Mouse (Mus musculus): ENCODE results near the gene Ugt1a6a.
A peak's percentile ranks its signal among the peaks of the same experiment; 100 is the strongest.
"Not testable (repeated sequence)": the region's sequence is repeated elsewhere in the genome, so short reads cannot be mapped to it uniquely, and the experiment has no call there.

Gene Ugt1a6a

DNA sequence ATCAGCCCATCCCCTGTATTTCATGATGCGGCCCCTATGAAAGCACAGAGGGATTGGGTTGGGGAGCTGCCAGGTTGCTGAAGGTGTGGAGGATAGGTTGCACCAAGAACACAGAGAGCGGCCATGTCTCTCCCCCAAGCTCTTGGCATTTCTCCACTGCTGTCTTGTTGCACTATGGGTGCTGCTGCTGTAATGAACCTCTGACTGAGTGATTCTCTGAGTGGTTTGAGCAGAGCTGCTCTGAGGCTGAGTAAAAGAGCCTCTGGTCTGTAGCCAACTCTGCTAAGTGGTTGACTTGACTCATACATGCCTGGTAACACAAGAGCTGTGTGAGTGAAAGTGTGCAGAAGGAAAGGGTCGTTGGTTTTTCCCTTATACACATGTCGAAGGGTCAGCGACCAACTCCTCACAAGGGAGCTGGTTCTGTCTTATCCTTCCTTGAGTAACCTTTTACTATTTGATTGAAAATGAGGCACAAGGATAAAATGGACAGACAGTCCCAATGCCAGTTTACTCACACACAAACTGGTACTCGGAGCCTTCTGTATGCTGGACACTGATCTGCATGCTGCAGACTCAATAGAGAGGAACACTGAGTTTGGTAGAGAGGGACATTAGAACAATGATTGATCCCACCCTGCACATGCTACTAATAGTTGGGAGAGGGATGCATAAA, 758 bp downstream of the Ugt1a6a start:
- DNase-seq = not testable (repeated sequence)

DNA sequence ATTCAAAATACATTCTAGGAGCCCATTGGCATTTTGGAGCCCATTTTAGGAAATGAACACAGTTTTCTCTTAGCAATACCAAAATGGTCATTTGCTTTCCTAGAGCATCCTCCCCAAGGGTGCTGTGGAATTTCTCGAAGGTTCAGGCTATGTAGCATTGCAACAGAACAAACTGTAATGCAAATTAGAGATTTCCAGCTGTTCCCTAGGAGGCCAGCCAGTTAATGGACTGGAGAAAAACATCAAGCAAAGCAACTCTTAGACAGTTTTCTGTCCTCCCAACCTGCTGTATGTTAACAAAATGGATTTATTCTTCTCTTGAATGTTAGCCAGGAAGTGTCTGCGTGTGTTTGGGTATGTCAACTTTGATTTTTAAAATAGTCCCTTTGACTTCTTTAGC, 2.0 kb downstream of the Ugt1a6a start:
- no peak for DNase-seq

DNA sequence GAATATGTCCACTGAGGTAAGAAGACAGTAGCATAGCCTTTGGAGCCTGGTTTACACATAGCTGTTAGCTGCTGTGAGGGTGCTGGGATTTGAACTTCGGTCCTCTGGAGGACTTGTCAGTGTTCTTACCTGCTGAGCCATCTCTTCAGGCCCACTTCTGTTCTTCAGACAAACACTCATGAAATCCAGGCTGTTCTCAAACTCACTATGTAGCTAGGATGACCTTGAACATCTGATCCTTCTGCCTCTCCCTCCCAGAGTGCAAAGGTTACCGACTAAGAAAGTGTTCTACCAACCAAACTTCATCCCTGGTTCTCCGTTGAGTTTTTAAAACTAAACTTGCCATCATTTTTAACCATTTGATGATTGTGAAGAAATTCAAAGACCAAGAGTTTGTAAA, 2.7 kb downstream of the Ugt1a6a start:
- no peak for DNase-seq

DNA sequence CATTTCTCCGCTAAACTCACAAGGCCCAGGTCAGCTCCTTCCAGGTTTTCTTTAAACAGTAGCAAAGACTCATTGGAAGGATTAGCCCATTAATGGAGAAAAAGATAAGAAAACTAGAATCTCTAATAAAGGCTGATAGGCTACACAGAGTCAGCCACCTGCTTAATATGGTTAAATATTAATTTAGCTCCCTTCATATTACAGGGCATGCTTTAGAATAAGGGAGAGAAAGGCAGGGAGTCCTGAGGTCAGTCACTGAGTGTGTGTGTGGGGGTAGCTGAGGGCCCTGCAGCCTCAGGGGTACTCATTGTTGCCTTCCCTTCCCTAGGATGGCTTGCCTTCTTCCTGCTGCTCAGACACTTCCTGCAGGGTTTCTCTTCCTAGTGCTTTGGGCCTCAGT, 3.5 kb downstream of the Ugt1a6a start:
- no peak for DNase-seq

DNA sequence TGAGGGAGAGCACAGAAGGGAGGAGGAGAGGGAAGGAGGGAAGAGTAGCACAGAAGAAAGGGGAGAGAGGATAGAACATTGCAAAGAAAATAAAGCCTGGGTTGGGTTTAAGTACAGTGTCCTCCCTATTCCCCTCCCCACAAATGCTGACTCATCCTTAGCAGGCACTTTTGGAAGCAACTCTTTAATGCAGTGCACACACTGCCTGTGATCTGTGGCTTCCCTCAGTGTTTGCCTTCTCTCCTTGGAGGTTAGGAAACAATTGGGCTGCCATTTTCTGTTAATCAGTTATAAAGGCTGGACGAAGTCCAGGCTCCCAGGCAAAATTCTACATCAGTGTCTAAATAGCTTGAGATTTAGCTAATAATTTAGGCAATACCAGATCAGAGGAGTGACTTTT, 5.9 kb downstream of the Ugt1a6a start:
- DNase-seq = not testable (repeated sequence)

DNA sequence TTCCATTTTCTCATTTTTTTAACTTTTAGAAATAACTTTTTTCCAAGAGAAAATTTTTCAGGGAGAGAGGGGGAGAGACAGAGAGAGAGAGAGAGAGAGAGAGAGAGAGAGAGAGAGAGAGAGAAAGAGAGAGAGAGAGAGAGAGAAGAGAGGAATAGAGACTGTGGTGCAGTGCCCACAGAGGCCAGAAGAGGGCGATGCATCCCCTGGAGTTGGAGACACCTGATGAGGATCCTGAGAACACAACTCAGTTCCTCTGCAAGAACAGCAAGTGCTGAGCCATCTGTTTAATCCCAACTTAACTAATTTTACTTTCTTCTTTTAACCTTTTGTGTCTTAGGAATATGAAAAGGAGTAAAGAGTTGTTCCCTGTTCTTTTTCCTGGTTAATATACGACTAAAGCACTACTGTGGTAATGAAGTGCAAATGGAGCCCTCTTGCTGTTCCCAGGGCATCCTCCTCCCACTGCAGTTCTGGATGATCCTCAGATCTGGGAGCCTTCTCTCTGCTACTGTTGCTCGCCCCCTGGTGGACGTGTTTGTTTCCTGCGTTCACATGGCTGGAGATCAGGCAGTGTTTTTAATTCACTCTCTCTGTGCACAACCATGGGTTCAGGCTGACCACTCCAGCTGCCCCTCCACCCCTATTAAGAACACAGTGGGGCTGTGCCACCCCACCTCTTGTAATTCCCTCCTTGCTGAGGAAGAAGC, 9.5 kb downstream of the Ugt1a6a start:
- DNase-seq = peak; percentile 9 to 46

DNA sequence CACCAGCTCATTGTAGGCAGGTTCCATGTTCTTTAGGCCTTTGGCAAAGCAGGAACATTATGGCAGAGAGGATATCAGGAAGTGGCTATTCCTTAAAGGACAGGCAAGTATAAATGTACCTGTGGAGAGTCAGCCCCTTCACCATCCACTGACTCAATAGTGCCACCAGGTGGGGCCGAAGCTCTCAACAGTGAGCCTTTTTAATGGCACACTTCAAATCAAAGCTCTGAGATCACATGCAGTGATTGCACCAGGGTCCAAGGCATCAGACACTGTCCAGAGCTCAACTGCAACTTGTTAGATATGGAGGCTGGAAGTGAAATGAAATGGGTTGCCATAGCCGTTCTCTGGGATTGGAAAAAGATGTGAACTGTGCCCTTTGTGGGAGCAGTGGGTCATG, 10.7 kb downstream of the Ugt1a6a start:
- not testable (repeated sequence) for DNase-seq

DNA sequence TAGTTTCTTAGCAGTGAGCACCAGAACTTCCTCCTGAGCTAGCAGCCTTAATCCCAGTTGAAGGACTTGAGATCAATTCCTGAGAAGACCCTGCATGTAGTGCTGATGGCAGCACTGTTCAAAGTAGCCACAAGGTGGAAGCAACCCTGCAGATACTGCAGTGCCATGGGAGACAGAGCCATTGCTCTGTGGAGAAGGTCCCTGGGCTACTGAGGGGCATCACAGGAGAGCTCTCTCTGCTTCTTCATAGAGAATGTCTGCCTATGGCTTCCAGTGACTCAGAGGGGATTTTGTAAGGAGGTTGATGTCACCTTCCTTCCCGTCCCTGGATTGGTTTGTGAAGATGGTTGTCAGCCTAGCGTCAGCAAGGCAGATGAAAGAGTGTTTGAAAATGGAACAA, 15.5 kb downstream of the Ugt1a6a start:
- not testable (repeated sequence) for DNase-seq

DNA sequence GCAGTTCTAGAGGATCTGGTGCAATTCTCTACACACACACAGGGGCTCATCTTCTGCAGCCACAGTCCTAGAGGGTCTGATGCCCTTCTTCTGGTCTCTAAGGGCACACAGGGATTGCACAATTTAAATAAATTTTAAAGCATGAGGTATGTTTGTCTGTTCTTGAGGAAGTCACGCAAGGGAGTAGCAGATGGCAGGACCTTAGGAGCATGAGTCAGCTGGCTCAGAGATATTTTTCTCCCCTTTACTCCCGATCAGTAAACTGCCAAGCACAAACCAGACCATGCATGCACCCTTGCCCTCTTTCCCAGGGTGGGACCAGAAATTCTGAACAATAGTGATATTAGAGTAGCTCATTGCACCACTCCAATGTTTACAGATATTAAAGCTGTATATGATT, 23.8 kb downstream of the Ugt1a6a start:
- no peak for DNase-seq

DNA sequence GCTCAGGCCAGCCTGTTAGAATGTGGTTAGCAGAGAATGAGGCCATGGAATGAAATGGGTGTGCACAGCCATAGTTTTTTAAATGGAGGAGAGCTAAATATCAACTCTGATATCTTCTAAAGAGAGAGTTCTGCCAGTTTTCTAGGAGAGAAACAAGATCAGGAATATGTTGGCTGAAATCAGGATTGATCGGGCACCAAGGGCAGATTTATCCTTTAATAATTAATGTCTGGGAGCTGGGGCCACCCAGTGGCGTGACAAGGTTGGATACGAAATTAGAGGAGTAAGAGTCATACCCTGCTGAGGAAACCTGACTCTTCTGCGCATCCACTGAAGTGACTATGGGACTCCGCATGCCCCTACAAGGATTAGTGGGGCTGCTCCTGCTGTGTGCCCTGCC, 31.1 kb downstream of the Ugt1a6a start, which contains the start of gene Ugt1a5:
Gene Ugt1a5 (plus strand): TSS at position 302 of the 400 bp plus-strand sequence.
- DNase-seq = no peak

DNA sequence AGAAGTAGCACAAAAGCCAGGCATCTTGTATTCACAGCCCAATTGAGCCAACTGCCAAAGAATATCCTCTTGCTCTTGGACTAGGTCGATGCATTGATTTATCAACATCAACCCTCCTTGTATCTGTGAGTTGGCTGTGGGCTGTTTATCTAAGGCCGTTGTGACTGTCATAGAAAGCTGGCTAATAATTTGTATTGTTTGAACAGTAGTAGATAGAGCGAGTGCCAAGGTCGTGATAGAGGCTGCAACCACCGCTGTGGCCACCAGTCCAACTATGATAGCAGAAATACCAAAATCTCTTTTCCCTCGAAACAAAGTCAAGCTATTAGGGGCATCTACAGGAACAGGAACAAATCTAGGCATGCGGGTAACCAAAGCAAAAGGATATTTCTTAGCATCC, 37.6 kb downstream of the Ugt1a6a start:
- not testable (repeated sequence) for DNase-seq

DNA sequence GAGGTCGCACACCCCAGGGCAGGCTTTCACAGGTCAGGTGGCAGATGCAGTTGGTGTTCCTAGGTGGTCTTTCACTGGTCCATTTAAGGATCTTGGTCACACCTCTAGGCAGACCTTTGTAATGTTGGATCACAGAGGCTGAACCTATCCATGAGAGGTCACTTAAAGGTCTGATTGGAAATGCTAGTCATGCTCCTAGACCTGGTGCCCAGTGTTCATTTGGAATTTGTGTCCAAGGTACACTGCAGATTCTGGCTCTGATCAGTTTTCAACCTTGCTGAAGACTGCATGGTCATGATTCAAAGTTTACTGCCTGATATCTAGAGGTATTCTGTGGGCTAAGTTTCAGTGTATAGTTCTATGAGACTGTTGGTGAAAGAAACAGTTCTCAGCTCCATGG, 45.0 kb downstream of the Ugt1a6a start:
- DNase-seq = no peak

DNA sequence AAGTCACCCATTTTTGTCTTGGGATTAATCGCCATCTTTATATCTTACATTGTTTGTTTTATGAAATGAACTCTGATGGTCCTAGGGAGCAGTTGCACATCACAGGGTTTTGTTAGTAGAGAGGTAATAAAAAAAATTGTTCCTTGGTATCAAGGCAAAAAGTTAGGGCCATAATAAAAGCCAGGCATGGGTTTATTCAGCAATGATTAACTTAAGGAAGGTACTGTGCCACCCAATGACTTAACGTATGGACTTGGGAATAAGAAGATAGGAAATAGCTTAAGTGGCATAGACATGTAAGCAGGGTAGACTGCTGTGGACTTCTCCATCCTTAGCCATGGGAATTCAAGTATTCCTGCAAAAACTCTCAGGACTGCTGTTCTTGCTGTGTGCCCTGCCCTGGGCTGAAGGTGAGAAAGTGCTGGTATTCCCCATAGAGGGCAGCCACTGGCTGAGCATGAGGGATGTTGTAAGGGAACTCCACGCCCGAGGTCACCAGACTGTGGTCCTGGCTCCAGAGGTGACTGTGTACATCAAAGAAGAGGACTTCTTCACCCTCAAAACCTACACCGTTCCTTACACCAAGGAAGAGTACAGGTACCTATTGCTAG, 51.8 kb downstream of the Ugt1a6a start:
- no peak for DNase-seq

DNA sequence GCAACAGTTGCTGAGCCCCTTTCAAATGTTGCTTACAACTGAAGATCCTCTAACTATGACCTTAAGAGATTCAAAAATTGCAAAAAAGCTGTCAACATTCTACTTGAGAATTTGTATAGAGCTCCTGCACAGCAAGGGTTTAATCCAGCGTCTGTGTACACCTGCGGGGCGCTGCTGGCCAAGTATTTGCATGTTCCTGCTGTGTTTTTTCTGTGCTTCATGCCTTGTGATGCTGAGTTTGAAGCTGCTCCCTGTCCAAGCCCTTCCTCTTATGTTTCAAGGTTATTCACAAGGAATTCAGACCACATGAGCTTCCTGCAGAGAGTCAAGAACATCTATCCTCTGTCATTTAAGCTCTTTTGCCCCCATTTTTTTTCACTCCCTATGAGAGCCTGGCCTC, 57.5 kb downstream of the Ugt1a6a start:
- DNase-seq = no peak

DNA sequence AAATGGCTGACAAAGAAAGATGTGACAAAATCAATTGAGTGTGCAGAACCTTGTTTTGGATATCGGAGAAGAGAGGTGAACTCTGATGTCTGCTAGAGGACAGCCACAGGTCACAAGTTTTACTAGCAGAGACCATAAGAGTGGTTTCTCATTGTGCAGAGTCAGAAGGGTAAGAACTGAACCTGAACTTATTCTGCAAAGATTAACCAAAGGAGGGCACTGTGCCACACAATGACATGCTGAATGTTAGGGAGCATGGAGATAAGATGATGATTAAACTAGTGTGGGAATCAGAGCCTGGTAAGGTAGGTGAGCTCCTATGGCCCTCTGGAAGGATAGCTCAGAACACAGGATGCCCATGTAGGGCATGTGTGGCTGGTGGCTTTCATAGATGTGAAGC, 61.1 kb downstream of the Ugt1a6a start:
- no peak for DNase-seq

DNA sequence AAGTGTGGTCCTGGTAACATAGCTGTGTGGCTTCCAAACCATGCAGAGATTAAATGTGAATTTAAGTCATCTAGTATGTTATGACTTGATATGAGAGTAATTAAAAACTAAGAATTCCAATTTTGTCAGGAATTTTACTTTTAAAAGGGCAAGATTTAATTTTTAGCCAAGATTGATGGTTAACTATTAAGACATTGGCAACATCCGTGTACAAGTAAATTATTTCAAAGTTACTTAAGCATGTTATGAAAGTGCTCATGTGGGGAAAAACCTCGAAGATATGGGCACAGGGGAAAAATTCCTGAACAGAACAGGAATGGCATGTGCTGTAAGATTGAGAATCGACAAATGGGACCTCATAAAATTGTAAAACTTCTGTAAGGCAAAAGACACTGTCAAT, 62.8 kb downstream of the Ugt1a6a start:
- no peak for DNase-seq

DNA sequence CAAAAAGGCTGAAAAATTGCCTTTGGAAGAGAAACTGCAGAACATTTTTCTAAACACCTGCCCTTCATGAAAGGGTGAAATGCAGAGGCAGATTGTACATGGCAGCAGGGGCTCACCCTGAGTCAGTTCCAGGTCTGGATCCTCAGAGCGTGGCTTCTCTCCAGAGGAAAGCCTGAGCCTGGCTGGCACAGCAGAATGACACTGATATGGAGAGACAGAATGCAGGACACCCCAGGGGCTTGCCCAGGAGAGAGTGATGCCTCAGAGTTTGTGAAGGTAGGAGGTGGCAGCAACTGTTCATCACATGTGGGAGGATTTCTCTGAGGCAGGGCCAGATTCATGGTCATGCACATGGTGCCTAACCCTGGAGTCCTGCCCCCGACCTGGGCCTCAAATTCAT, 65.4 kb downstream of the Ugt1a6a start:
- DNase-seq = no peak

DNA sequence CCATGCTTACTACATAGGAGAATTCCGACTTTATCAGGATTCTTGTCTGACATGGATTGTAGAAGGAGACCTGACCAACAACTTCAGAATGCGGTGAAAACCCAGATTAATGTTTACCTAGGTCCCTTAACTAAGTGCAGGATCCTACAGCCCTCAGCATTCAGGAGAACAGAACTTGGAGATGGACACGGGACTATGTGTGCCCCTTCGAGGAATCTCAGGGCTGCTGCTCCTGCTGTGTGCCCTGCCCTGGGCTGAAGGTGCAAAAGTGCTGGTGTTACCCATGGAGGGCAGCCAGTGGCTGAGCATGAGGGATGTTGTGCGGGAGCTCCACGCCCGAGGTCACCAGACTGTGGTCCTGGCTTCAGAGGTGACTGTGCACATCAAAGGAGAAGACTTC, 65.8 kb downstream of the Ugt1a6a start, which contains the start of gene Ugt1a2:
Gene Ugt1a2 (plus strand): TSS at position 146 of the 400 bp plus-strand sequence.
- DNase-seq = no peak

DNA sequence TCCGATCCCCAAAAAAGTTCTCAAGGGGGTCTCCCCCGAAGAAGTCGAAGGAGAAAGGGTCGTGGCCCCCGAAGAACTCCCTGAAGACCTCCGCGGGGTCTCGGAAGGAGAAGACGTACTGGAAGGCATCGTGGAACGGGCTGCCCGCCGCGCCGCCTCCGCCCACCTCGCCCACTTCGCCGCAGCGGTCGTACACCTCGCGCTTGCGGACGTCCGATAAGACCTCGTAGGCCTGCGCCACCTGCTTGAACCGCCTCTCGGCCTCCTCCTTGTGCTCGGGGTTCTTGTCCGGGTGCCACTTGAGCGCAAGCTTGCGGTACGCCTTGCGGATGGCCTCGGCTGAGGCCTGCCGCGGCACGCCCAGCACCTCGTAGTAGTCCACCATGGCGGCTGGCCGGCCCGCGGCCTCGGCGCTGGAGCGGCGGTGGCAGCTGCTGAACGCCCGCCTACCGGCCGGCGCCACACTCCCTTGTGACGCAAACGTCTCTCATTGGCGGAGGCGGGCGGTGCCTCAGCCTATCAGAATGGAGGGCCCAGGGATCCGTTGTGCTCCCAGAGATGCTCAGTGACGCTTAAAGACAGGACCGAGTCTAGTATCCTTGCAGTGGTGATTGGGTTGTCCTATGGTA, 70.8 kb downstream of the Ugt1a6a start, which contains the start of gene Dnajb3:
Gene Dnajb3 (minus strand): TSS at position 489 of the 629 bp plus-strand sequence.
- DNase-seq = peak; percentile 52 to 62

DNA sequence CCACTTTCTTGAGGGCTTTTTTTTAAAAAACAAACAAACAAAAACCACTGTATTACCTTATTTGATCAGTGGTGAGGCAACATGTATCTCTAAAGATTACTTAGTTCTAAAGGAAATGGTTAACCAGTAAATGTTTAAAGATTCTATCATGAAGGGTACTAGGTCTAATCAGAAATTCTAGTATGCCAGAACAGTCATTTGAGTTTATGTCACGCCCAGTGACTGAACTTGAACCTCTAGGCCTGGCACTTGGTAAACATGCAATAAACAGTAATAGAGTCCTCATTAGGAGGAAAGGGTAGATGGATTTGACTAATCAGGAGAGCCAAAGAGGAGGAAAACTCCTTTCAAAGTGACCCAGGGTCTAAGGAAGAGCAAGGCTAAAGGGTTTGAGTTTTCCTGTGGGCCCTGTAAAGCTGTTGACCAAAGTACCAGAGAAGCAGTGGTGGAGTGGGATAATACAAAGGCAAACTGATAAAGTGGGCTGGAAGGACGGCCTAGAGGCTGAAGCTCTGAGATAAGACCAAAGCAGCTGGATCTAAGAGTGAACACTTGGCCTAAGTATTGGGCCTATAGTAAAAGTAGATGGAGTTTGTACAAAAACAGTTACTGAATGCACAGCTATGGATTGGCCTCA, 72.4 kb downstream of the Ugt1a6a start:
- no peak for DNase-seq

DNA sequence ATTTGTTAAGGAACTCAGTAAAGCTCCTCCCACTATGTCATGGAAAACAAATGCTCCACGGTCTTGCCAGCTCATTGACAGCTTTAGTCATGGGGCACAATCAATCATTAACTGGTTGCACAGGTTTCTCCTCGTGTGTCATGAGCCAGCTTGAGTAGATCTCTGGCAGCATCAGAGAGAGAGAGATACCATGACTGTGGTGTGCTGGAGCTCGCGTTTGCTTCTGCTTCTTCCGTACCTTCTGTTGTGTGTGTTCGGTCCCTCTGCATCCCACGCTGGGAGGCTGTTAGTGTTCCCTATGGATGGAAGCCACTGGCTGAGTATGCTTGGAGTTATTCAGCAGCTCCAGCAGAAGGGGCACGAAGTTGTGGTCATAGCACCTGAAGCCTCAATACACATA, 77.2 kb downstream of the Ugt1a6a start, which contains the start of gene Ugt1a1:
Gene Ugt1a1 (plus strand): TSS at position 148 of the 400 bp plus-strand sequence.
- DNase-seq = no peak

DNA sequence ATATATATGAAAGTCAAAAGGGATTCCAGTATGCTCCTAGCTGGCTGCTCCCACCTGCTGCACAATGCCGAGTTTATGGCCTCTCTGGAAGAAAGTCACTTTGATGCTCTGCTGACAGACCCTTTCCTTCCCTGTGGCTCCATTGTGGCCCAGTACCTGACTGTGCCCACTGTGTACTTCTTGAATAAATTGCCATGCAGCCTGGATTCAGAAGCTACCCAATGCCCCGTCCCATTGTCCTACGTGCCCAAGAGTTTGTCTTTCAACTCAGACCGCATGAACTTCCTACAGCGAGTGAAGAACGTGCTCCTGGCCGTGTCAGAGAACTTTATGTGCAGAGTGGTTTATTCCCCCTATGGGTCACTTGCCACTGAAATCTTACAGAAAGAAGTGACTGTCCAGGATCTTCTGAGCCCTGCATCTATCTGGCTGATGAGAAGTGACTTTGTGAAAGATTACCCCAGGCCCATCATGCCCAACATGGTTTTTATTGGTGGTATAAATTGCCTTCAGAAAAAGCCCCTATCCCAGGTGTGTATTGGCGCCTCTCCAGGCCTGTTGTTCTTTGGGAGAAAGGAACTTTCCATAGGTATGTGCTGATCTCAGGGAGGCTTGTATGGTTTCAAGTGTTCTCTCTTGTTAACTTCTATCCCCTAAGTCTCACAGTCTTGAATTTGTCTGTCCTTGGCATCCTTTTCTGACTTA, 77.9 kb downstream of the Ugt1a6a start:
- no peak for DNase-seq

Measured in spleen, adult 18-20 months (tissue).